Mouse (Mus musculus): ENCODE data around the gene Manf. TPM values are rescaled to one million over a fixed set of nuclear protein-coding genes. Genes with fewer than 3 reads are reported as not detected.

Manf gene
- polyA plus RNA-seq, 1 experiment from 2014 or later = 104 TPM

- Histone ChIP-seq H3K4me3 (ENCODE audit: low read depth, low read length) (peak within 1 kb of the TSS; percentile 94), H3K4me2 (ENCODE audit: low read depth, low read length) (peak within 1 kb of the TSS; percentile 98), H3K4me1 (ENCODE audit: insufficient read depth) (peaks cover 48% of the 10 kb centered on the region), H3K36me3 (replicated peaks; ENCODE audit: insufficient read depth, low read length) (peaks cover 43% of the 10 kb centered on the region), H3K27ac (ENCODE audit: low read depth) (peak within 1 kb of the TSS; percentile 85), H3K9me3 (ENCODE audit: low read length) (no peaks in the 10 kb centered on the region), H3K9ac (replicated peaks) (peak within 1 kb of the TSS; percentile 93), H3K27me3 (ENCODE audit: insufficient read depth, low read length) (no peaks in the 10 kb centered on the region)
- ATAC-seq (peak; percentile 75), DNase-seq (peak; percentile 99)
- WGBS (ENCODE audit: insufficient replicate concordance) = 3% methylated on average over 50 of the region's 101 CpGs
- TF ChIP-seq EP300 (IDR thresholded peaks at IDR 0.05; ENCODE audit: low read depth) (no peak), CTCF (IDR thresholded peaks at IDR 0.05; ENCODE audit: low read depth) (peak; percentile 91)
Observed at GRCm38 (mm10) chr9:106886828-106887702, 4.7 kb downstream of the Manf start, which contains the start of gene Rbm15b. Gene Rbm15b (minus strand): TSS chr9:106887428.

GRCm38 (mm10) chr9:106885901-106886731, 5.7 kb downstream of the Manf start:
- Histone ChIP-seq H3K4me3 (ENCODE audit: low read depth, low read length) (peak overlapping the region; percentile 94), H3K27me3 (ENCODE audit: insufficient read depth, low read length) (no peaks in the 10 kb centered on the region), H3K9me3 (ENCODE audit: low read length) (no peaks in the 10 kb centered on the region), H3K36me3 (replicated peaks; ENCODE audit: insufficient read depth, low read length) (peaks cover 45% of the 10 kb centered on the region), H3K4me2 (ENCODE audit: low read depth, low read length) (peak overlapping the region; percentile 98), H3K9ac (replicated peaks) (peak overlapping the region; percentile 93), H3K27ac (ENCODE audit: low read depth) (peak overlapping the region; percentile 85), H3K4me1 (ENCODE audit: insufficient read depth) (peaks cover 48% of the 10 kb centered on the region)
- TF ChIP-seq CTCF (IDR thresholded peaks at IDR 0.05; ENCODE audit: low read depth) (no peak), EP300 (IDR thresholded peaks at IDR 0.05; ENCODE audit: low read depth) (no peak)
- ATAC-seq (peak; percentile 16), DNase-seq (peak; percentile 72)
- 3% methylated on average over 79 of the region's 107 CpGs for WGBS (ENCODE audit: insufficient replicate concordance)

- Histone ChIP-seq H3K4me3 (ENCODE audit: low read depth, low read length) (peak overlapping the region; percentile 94), H3K9ac (replicated peaks) (peak overlapping the region; percentile 93), H3K27ac (ENCODE audit: low read depth) (no peak overlapping the region), H3K27me3 (ENCODE audit: insufficient read depth, low read length) (no peaks in the 10 kb centered on the region), H3K4me2 (ENCODE audit: low read depth, low read length) (peak overlapping the region; percentile 98), H3K9me3 (ENCODE audit: low read length) (no peaks in the 10 kb centered on the region), H3K36me3 (replicated peaks; ENCODE audit: insufficient read depth, low read length) (peaks cover 39% of the 10 kb centered on the region), H3K4me1 (ENCODE audit: insufficient read depth) (peaks cover 40% of the 10 kb centered on the region)
- 52% methylated on average over 44 of the region's 44 CpGs for WGBS (ENCODE audit: insufficient replicate concordance)
- ATAC-seq (no peak), DNase-seq (peak; percentile 21)
- no peak for TF ChIP-seq CTCF (IDR thresholded peaks at IDR 0.05; ENCODE audit: low read depth)
- no peak for TF ChIP-seq EP300 (IDR thresholded peaks at IDR 0.05; ENCODE audit: low read depth)
Observed at GRCm38 (mm10) chr9:106884996-106885900, 6.5 kb downstream of the Manf start.

DNA sequence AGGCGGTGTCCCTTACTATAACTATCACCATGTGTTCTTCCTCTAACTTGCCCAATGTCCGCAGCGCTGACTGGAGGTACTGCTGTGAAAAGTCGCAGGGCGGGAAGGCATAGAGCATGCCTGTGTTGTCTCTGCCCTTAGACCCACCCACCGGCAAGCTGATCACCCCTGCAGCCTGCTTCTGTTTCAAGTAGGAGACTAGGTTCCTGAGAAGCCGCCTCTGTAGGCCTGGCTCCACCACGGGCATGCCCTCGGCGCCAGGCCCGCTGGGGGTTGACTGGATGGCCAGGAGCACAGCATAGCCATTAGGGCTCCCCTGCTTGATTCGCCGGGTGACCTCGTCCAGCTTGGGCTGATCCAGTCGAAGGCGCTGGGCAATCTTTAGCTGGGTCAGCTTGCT, 7.5 kb downstream of the Manf start:
- Histone ChIP-seq H3K4me2 (ENCODE audit: low read depth, low read length) (peak overlapping the region; percentile 98), H3K27ac (ENCODE audit: low read depth) (no peak overlapping the region), H3K27me3 (ENCODE audit: insufficient read depth, low read length) (no peaks in the 10 kb centered on the region), H3K36me3 (replicated peaks; ENCODE audit: insufficient read depth, low read length) (peaks cover 37% of the 10 kb centered on the region), H3K9me3 (ENCODE audit: low read length) (no peaks in the 10 kb centered on the region), H3K4me1 (ENCODE audit: insufficient read depth) (peaks cover 34% of the 10 kb centered on the region), H3K4me3 (ENCODE audit: low read depth, low read length) (no peak overlapping the region), H3K9ac (replicated peaks) (peak overlapping the region; percentile 38; the same call in 1 of the 2 replicates)
- ATAC-seq (no peak), DNase-seq (peak; percentile 36)
- WGBS (ENCODE audit: insufficient replicate concordance) = 68% methylated on average over 16 of the region's 16 CpGs
- TF ChIP-seq CTCF (IDR thresholded peaks at IDR 0.05; ENCODE audit: low read depth) = no peak
- TF ChIP-seq EP300 (IDR thresholded peaks at IDR 0.05; ENCODE audit: low read depth) = no peak

- Histone ChIP-seq H3K4me2 (ENCODE audit: low read depth, low read length) (no peak overlapping the region), H3K36me3 (replicated peaks; ENCODE audit: insufficient read depth, low read length) (peaks cover 38% of the 10 kb centered on the region), H3K4me1 (ENCODE audit: insufficient read depth) (peaks cover 34% of the 10 kb centered on the region), H3K27me3 (ENCODE audit: insufficient read depth, low read length) (no peaks in the 10 kb centered on the region), H3K9me3 (ENCODE audit: low read length) (no peaks in the 10 kb centered on the region), H3K4me3 (ENCODE audit: low read depth, low read length) (no peak overlapping the region), H3K27ac (ENCODE audit: low read depth) (peak overlapping the region; percentile 39; the same call in 1 of the 2 replicates), H3K9ac (replicated peaks) (no peak overlapping the region; the same call in 1 of the 2 replicates)
- TF ChIP-seq EP300 (IDR thresholded peaks at IDR 0.05; ENCODE audit: low read depth) (no peak), CTCF (IDR thresholded peaks at IDR 0.05; ENCODE audit: low read depth) (no peak)
- ATAC-seq (no peak), DNase-seq (no peak)
- WGBS (ENCODE audit: insufficient replicate concordance) = 81% methylated on average over 3 of the region's 3 CpGs
Observed at GRCm38 (mm10) chr9:106883085-106883484, 8.7 kb downstream of the Manf start.
